Mouse (Mus musculus): Measurements from ENCODE around the gene Sytl3. TPM values are rescaled to one million over a fixed set of nuclear protein-coding genes. Genes with fewer than 3 reads are reported as not detected.
A peak's percentile ranks its signal among the peaks of the same experiment; 100 is the strongest.
"Not testable (repeated sequence)": the region's sequence is repeated elsewhere in the genome, so short reads cannot be mapped to it uniquely, and the experiment has no call there.

The Sytl3 gene
- polyA plus RNA-seq, 1 experiment from 2014 or later = 1.1 TPM

DNA sequence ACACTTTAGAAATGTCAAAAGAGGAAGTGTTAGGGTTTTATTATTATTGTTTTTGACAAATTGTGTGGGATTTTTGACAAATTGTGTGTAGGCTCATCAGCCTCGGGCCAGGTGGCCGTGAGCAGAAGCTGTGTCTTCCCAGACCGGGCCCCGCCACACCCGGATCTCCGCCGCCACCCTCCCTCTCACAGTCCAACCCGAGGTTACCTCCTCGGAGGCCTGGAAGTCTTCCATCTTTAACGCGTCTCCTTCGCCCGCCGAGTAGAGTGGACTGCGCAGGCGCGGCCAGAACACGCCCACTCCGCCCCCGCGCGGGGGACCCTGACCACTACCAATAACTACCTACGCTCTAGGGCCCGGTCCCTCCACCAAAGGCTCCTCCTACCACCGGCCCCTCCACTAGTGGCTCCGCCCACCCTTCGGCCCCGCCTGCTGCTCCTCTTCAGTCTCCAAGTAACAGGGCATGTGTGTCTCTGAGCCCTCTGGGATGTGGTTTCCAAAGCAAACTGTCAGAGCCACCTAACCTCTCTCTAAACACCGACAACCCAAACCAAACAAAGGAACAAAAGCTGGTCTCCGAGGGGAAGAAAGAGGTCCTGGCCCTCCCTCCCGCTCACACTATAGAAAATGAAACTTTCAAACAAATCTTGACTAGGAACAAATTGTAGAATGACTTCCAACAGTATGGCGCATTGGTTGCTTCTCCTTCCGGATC is 3.2 kb upstream of the Sytl3 start, which contains the start of gene Dynlt1f:
Gene Dynlt1f (minus strand): TSS at position 334 of the 715 bp plus-strand sequence.
- not testable (repeated sequence) for H3K36me3 ChIP-seq (ENCODE audit: control insufficient read depth, insufficient read depth, low read length); H3K4me1 ChIP-seq (ENCODE audit: control insufficient read depth, insufficient read depth, low read length); H3K27me3 ChIP-seq (ENCODE audit: control insufficient read depth, insufficient read depth, low read length); H3K9me3 ChIP-seq (replicated peaks; ENCODE audit: control insufficient read depth, low read length)
- H3K27ac ChIP-seq (ENCODE audit: low read length) = peak within 1 kb of the TSS; percentile 66
- ATAC-seq (ENCODE audit: insufficient read depth, low FRiP score) = peak; percentile 97
- peak within 1 kb of the TSS; percentile 45 for H3K4me2 ChIP-seq (ENCODE audit: low read depth, low read length)
- H3K4me3 ChIP-seq (replicated peaks; ENCODE audit: low read length) = peak within 1 kb of the TSS; percentile 58
- peak within 1 kb of the TSS; percentile 73 for H3K9ac ChIP-seq (ENCODE audit: low read length)
- 2% methylated on average over 21 of the region's 33 CpGs for WGBS

DNA sequence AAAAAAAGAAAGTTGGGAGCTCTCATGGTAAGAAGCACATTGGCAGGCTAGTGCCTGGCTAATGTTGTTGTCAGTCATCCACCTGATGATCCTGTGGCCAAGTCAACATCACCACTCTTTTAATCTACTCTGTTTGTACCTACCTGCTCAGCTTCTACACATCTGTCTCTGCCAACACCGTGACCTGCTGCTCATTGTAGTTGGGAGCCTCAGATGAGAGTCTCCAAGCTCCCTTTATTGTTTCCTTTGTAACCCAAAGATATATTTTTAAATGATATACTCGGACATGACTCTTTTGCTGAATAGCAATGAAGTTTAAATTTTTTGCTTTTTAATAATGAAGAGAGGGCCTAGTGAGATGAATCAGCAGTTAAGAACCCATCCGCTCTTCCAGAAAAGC is 2.4 kb upstream of the Sytl3 start:
- not testable (repeated sequence) for H3K4me2 ChIP-seq (ENCODE audit: low read depth, low read length); ATAC-seq (ENCODE audit: insufficient read depth, low FRiP score); H3K36me3 ChIP-seq (ENCODE audit: control insufficient read depth, insufficient read depth, low read length); H3K27ac ChIP-seq (ENCODE audit: low read length); H3K4me1 ChIP-seq (ENCODE audit: control insufficient read depth, insufficient read depth, low read length); H3K9ac ChIP-seq (ENCODE audit: low read length); H3K27me3 ChIP-seq (ENCODE audit: control insufficient read depth, insufficient read depth, low read length); H3K9me3 ChIP-seq (replicated peaks; ENCODE audit: control insufficient read depth, low read length); H3K4me3 ChIP-seq (replicated peaks; ENCODE audit: low read length)
- 80% methylated on average over 1 of the region's 3 CpGs for WGBS

DNA sequence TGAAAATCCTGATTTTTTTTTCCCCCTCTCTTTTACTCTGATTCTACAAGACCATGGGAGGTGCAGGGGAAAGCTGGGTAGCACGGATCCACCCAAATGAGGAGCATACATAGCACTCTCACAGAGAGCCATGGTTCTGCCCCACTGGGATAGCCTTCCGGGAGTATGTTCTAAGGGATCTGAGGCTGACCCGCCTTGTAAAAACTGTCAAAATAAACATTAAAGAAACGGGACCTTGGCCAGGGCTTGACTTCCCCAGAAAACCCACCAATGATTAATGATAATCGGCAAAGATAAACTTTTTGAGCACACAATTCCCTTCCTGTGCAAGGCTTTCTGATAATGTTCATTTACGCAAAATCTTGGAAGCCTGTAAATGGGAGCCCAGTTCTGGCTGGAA is 1.7 kb downstream of the Sytl3 start:
- not testable (repeated sequence) for ATAC-seq (ENCODE audit: insufficient read depth, low FRiP score); H3K9me3 ChIP-seq (replicated peaks; ENCODE audit: control insufficient read depth, low read length); H3K36me3 ChIP-seq (ENCODE audit: control insufficient read depth, insufficient read depth, low read length); H3K4me1 ChIP-seq (ENCODE audit: control insufficient read depth, insufficient read depth, low read length); H3K4me2 ChIP-seq (ENCODE audit: low read depth, low read length); H3K27me3 ChIP-seq (ENCODE audit: control insufficient read depth, insufficient read depth, low read length); H3K9ac ChIP-seq (ENCODE audit: low read length); H3K4me3 ChIP-seq (replicated peaks; ENCODE audit: low read length)
- WGBS = 21% methylated on average over 6 of the region's 6 CpGs
- H3K27ac ChIP-seq (ENCODE audit: low read length) = peak overlapping the region; percentile 46; the same call in 1 of the 2 replicates

DNA sequence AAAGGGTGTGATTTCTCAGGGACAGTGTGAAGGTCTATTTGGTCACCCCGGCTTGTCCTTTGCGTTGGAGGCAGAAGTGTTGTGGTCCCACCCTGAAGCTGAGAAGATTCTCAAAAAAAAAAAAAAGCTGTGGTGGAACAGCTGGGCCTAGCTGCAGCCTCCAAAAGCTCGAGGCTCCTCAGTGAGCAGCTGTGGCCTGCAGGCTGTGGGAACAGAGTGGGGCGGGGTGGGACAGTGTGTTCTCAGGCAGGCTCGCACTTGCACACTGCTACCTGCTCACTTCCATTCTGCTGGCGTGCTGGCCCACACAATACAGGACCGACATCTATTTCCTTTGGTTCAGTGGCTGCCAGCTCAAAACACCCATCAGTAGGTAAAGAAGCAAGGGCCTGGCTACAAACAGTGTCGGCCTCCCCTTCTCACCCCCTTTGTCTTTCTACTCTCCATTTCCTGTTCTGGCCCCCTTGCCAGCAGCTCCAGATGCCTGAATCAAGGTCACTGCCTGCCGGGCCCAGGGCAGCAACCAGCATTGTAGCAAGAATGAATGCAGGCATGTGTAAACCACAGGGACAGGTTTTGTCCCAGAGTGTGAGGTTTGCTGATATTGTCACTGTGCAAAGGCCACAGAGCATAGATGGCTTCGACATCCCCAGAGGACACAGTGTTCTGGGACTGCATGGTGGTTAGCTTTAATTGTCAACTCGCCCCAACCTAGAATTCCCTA is 2.4 kb downstream of the Sytl3 start:
- not testable (repeated sequence) for H3K9me3 ChIP-seq (replicated peaks; ENCODE audit: control insufficient read depth, low read length); H3K27me3 ChIP-seq (ENCODE audit: control insufficient read depth, insufficient read depth, low read length); H3K4me2 ChIP-seq (ENCODE audit: low read depth, low read length); H3K4me3 ChIP-seq (replicated peaks; ENCODE audit: low read length); H3K9ac ChIP-seq (ENCODE audit: low read length); H3K36me3 ChIP-seq (ENCODE audit: control insufficient read depth, insufficient read depth, low read length); H3K4me1 ChIP-seq (ENCODE audit: control insufficient read depth, insufficient read depth, low read length)
- peak overlapping the region; percentile 64 for H3K27ac ChIP-seq (ENCODE audit: low read length)
- WGBS = 14% methylated on average over 8 of the region's 11 CpGs
- peak; percentile 86 for ATAC-seq (ENCODE audit: insufficient read depth, low FRiP score)

DNA sequence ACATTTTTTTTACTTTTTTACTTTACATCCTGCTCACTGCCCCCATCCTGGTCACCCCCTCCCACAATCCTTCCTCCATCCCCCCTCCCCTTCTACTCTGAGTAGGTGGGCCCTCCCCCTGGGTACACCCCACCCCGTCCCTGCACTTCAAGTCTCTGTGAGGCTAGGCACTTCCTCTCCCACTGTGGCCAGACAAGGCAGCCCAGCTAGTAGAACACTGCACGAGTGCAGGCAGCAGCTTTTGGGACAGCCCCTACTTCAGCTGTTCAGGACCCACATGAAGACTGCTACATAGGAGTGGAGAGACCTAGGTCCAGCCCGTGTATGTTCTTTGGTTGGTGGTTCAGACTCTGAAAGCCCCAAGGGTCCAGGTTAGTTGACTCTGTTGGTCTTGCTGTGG is 3.9 kb downstream of the Sytl3 start:
- WGBS = 50% methylated on average over 3 of the region's 3 CpGs
- ATAC-seq (ENCODE audit: insufficient read depth, low FRiP score); H3K9me3 ChIP-seq (replicated peaks; ENCODE audit: control insufficient read depth, low read length); H3K27me3 ChIP-seq (ENCODE audit: control insufficient read depth, insufficient read depth, low read length); H3K36me3 ChIP-seq (ENCODE audit: control insufficient read depth, insufficient read depth, low read length); H3K9ac ChIP-seq (ENCODE audit: low read length); H3K4me3 ChIP-seq (replicated peaks; ENCODE audit: low read length); H3K27ac ChIP-seq (ENCODE audit: low read length); H3K4me2 ChIP-seq (ENCODE audit: low read depth, low read length); H3K4me1 ChIP-seq (ENCODE audit: control insufficient read depth, insufficient read depth, low read length): not testable (repeated sequence)

DNA sequence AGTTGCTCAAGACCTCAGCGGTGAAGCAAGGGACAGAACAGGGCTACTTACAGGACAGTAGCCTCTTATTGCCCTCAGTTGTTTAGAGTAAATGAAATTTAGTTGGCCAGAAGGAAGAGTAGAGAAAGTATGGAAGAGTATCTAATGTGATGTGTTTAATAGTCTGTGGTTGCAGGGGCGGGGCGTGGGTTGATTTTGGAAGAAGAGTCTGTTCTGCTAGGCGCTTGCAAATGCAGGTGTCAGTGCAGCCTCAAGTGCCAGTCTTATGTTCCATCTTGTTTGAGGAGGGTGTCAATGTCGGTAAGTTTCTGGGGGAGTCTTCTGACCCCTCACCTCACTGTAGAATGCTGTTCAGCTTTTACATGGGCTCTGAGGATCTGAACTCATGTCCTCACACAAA is 6.5 kb downstream of the Sytl3 start:
- H3K9me3 ChIP-seq (replicated peaks; ENCODE audit: control insufficient read depth, low read length); H3K27ac ChIP-seq (ENCODE audit: low read length); H3K4me2 ChIP-seq (ENCODE audit: low read depth, low read length); H3K9ac ChIP-seq (ENCODE audit: low read length); H3K36me3 ChIP-seq (ENCODE audit: control insufficient read depth, insufficient read depth, low read length); H3K4me3 ChIP-seq (replicated peaks; ENCODE audit: low read length); ATAC-seq (ENCODE audit: insufficient read depth, low FRiP score); H3K27me3 ChIP-seq (ENCODE audit: control insufficient read depth, insufficient read depth, low read length); H3K4me1 ChIP-seq (ENCODE audit: control insufficient read depth, insufficient read depth, low read length): not testable (repeated sequence)
- WGBS = 89% methylated on average over 4 of the region's 5 CpGs

DNA sequence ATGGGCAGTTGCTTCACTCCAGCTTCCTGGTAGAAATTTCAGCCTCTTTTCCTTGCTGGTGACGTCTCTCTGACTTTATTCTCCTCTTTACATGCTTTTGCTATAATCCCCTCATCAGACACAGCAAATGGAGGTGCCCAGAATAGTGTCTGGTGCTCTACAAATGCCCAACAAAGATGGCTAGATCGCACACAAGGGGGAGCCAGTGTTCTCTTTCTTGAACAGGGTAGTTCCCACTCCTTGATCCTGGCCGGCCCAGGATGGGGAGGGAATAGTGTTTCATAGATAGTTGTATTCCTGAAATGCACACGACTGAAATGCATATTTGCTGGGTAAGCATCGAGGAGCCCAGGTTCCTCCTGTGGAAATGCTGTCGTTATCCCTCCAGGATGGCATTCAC is 9.6 kb downstream of the Sytl3 start:
- not testable (repeated sequence) for H3K4me1 ChIP-seq (ENCODE audit: control insufficient read depth, insufficient read depth, low read length); H3K9ac ChIP-seq (ENCODE audit: low read length); ATAC-seq (ENCODE audit: insufficient read depth, low FRiP score)

DNA sequence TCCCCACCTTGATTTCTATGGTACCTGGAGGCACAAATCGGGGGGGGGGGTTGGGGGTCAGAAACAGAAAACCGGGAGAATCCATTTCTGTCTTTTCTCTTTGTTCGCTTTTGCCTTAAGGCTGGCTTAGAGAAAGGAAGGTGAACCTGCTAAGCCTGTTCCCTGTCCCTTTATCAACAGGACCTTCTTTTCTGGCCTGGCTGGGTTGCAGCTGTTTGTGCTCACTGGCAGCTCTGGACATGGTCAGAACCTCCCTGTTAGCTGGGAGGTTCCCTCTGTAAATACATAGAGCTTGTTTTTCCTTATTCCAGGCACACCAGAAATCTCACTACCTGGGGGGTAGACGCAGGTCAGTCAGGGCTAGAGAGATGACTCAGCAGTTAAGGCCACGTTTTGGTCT is 15.4 kb downstream of the Sytl3 start:
- not testable (repeated sequence) for H3K27ac ChIP-seq (ENCODE audit: low read length); H3K27me3 ChIP-seq (ENCODE audit: control insufficient read depth, insufficient read depth, low read length); H3K4me3 ChIP-seq (replicated peaks; ENCODE audit: low read length); H3K4me1 ChIP-seq (ENCODE audit: control insufficient read depth, insufficient read depth, low read length); H3K9ac ChIP-seq (ENCODE audit: low read length); H3K9me3 ChIP-seq (replicated peaks; ENCODE audit: control insufficient read depth, low read length); H3K4me2 ChIP-seq (ENCODE audit: low read depth, low read length); H3K36me3 ChIP-seq (ENCODE audit: control insufficient read depth, insufficient read depth, low read length)
- WGBS = 42% methylated on average over 5 of the region's 5 CpGs
- ATAC-seq (ENCODE audit: insufficient read depth, low FRiP score) = peak; percentile 85

More for the DNA sequence above, 9.6 kb downstream of the Sytl3 start:
- H3K36me3 ChIP-seq (ENCODE audit: control insufficient read depth, insufficient read depth, low read length); H3K27ac ChIP-seq (ENCODE audit: low read length); H3K9me3 ChIP-seq (replicated peaks; ENCODE audit: control insufficient read depth, low read length); H3K27me3 ChIP-seq (ENCODE audit: control insufficient read depth, insufficient read depth, low read length); H3K4me2 ChIP-seq (ENCODE audit: low read depth, low read length); H3K4me3 ChIP-seq (replicated peaks; ENCODE audit: low read length): not testable (repeated sequence)
- no CpG with 5 or more reads among the region's 6 CpGs for WGBS

DNA sequence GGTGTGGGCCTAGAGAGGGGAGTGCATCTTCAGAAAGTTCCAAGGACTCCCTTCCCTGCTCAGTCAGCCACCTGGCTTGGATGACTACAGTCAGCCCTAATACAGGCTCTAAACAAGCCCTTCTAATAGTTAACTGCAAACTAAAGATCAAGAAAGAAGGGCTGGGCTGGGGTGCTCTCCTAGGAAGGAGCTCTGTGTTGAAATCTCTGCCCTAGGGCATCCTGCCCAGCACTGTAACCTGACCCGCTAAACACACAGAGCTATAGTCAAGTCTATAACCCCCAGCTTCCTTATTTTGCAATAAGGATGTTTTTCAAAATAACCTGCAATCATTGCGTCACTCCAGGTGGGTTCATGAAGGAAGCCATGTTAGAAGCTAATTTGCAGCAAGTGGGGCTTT is 19.2 kb downstream of the Sytl3 start:
- not testable (repeated sequence) for H3K9me3 ChIP-seq (replicated peaks; ENCODE audit: control insufficient read depth, low read length); H3K9ac ChIP-seq (ENCODE audit: low read length); H3K36me3 ChIP-seq (ENCODE audit: control insufficient read depth, insufficient read depth, low read length); H3K4me2 ChIP-seq (ENCODE audit: low read depth, low read length); H3K4me3 ChIP-seq (replicated peaks; ENCODE audit: low read length); H3K4me1 ChIP-seq (ENCODE audit: control insufficient read depth, insufficient read depth, low read length); H3K27me3 ChIP-seq (ENCODE audit: control insufficient read depth, insufficient read depth, low read length); H3K27ac ChIP-seq (ENCODE audit: low read length)
- peak; percentile 41; the same call in 1 of the 2 replicates for ATAC-seq (ENCODE audit: insufficient read depth, low FRiP score)
- WGBS = 33% methylated on average over 1 of the region's 2 CpGs
